Mouse (Mus musculus) layer of hippocampus, adult 9-10 months (tissue): ENCODE measurements at regions not wholly inside any gene's neighbourhood (a gene's known extent, or its start where the extent isn't known, plus 50 kb on each side); places are given as distances from the start of the nearest gene placed in this dataset.

ENCODE experiments used
- DNase-seq: peaks from one replicate; pipeline ENCODE4 v3.0.0; 2022; ENCODE audit warnings: low spot score

DNA sequence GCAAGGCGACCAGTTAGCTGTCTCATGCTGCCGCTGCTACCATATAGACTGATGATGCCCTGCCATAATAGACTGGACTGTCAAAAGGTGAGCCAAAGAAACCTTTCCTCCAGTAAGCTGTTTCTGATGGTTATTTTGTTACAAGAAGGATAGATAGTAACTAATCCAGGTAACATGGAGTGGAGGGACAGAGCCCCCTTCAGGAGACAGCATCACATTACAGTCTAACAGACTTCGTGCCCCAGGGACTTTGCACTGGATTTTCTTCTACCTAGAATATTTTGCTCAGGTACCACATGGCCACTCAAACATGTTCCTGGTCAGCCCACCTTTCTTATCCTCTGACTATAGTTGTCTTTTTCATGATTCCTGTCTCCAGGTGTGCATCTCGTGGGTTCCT is 398.9 kb upstream of the Kazn start:
- no peak for DNase-seq

DNA sequence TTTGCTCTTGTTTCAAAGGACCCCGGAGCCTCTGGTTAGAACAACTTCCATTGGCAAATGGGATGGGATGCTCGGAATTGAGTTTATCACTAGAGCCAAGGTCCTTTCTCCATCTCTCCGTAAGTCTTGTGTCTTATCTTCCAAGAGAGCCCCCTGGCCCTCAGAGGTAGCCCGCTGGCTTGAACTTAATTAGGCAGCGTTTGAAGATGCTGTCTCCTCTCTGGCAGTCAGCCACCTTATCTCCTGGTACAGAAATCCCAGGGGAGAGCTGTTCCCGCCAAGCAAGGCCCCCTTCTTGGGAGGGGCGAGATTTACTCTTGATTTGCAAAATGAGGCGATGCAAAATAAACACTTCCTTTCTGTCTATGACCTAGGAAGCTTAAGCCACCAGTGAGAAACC is 395.2 kb upstream of the Kazn start:
- DNase-seq, result no peak

DNA sequence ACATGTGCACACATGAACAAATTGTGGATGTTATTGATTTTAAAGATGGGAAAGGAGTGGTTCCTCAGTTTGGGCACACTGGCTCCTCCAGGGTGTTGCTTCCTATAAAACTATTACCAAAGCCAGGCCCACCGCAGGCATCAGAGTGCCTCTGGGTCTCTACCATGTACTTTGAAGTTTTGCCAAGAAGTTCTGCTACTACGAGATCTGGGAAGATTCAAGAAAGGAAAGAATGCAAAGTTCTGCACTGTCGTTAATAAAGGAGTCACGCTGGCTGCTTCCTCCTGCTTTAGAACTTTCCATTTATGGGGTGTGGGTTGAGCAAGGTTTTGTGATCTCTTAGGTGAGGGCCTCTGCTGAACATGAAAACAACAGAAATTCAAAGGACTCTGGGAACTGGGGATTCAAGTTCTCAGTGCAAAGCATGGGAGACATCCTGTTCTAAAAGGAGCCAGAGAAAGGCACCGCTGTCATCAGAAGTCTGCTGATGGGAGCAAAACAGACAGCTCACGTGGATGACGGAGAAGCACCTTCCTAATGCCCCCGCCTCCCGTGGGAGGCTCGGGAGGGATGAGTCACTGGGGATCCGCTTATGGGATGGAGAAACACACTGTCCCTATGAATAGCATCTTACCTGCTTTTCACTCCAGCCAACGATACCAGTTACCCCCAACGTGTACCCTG is 394.6 kb upstream of the Kazn start:
- DNase-seq, result no peak

DNA sequence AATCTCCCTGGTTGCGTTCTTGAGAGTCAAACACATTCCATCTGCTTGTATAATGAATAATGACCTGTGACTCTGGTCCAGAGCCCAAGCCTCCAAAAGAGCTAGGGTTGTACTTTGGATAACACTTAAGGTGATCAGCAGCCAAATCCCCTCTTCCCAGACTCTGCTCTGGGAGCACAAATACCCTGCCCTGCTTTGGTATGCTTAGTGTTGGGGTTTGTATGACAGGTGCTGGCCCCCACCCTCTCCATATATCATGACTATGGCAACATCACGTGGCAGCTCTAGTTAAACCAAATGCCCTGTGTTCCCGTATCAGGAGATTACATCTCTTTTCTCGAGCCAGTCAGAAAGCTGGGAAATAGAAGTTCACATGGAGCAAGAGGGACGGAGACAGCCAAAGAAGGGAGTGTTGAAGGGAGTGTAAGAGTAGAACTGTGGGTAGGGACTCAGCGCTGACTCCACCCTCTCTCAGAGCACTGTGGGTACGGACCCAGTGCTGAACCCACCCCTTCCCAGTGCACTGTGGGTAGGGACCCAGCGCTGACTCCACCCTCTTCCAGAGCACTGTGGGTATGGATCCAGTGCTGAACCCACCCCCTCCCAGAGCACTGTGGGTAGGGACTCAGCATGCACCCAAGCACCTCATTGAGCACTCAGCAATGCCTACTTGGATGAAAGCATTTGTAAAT is 387.4 kb upstream of the Kazn start:
- no peak for DNase-seq

DNA sequence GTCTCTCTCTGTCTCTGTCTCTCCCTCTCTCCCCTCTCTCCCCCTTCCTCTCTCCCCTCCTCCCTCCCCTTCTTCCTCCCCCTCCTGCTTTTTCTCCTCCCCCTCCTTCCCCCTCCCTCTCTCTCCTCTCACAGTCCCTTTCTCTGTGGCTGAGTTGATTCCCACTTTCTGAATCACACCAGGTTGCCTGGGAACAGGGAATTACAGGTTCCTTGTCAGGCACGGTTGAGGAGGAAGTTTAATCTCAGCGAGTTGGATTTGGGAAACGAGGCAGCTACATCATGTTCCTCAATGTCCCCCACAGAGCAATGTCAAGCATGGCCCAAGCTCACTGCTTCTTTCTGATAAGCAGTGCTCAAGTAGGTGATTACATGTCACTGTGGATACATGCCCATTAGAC is 386.3 kb upstream of the Kazn start:
- no peak for DNase-seq

DNA sequence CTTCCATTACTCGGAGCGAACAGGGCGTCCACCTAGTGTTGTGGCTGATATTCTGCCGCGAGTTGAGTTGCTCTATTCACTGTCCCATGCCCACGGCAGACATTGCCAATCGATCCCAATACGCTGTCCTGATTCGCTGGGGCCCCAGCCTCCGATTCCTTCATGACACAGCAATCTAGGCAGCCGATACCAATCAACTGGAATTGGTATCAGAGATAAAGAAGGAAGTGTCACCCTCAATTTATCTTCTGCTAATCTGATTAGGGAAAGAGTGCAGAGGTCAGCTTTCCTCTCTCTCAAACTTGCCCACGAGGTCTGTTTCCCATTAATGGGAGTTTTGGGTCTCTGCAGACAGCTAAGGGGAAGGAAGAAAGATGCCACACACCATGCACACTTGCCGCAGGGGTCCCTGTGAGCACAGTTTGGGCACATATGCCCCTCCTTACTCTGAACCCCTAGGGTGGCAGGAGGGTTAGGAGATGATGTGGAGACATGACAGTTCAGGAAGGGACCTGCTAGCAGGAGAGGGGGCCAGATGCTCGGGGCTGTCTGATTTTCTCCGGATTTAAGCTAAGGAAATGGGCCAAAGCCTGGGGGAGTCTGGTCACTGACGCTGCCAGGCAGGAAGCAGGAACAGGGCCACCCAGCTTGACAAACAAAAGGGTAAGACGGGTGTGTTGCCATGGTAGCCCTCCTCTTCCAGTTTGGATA is 383.1 kb upstream of the Kazn start:
- DNase-seq, result no peak

DNA sequence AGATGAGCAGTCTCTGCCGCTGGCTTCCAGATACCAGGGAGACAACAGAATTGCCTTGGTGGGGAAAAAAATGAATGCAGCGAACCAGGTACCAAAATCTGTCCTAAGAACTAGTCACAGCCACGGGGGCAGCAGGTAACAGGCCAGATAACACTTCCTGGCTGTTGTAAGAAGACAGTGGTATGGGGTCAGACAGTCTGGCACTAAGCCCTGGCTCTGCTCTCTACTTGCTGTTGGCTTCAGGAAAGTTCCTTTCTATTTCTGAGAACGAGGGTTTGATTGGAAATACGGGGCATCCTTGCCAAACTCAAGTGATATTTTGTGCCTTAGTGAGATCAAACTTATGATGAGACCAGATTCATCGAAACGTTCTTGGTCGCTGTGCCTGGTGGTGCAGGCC is 380.2 kb upstream of the Kazn start:
- DNase-seq, result no peak

DNA sequence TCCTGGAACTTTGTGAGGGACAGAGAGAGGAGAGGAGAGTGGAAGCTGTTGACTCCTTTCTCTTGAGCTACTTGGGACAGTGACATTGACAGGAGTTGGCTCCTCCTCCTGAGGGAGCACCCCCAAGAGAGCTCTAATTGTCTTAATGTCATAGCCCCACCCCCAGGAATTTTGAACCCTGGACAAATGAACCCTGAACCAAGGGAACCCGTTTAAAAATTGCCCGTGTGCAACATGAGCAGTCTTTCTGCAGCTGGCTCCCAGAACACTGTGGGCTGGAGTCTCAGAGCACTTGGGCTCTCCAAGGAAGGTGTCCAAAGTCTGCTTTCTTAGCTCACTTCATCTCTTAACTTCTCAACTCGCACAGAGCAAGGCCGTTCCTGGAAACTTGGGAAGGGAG is 379.6 kb upstream of the Kazn start:
- no peak for DNase-seq

DNA sequence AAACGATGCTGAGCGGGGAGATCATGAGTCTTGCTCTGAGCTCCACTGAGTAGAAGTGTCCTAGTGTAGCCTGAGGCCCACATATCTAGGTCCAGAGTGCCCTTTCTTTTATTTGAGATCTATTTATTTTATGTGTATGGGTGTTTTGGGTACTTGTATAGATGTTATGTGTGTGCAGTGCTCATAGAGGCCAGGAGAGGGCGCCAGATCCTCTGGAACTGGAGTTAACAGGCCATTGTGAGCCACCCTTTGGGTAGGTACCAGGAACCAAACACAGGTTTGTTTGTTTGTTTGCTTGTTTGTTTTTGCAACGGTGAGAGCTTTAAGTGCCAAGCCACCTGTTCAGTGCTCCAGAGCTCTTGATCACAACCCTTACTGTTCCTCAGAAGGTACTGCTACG is 378.5 kb upstream of the Kazn start:
- no peak for DNase-seq

DNA sequence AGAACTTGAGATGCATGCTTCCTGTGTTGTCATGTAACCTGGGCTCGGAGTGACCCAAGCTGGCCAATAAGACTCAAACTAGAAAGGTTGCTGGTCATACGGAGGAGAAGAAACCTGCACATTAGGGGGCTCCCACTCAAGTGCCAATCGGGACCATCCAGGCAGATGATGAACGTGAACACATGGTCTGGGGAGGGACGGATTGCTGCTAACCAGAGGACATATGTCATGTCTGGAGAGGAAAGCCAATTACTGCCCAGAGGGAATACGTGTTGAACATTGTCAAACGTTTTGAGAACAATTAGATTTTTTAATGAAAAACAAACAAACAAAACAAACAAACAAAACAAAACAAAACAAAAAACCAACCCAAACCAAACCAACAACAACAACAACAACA is 377.7 kb upstream of the Kazn start:
- no peak for DNase-seq

DNA sequence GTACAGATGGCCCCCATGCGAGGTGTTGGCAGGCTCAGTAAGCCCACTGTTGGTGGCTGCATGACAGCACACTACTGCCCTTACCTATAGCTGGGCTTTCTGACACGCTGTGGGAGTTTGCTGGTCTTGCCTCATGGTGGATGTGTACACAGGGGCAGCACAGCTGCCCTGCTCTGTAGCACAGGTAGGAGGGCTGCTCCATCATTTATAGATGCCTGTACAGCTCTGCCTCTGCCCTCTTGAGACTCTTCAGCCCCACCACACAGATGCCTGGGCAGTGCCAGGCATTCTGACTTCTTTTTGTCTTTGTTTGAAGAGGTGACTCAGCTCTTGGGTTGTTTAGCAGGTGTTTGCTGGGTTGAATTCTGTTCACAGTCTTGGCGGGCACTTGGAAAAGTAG is 365.9 kb upstream of the Kazn start:
- no peak for DNase-seq

DNA sequence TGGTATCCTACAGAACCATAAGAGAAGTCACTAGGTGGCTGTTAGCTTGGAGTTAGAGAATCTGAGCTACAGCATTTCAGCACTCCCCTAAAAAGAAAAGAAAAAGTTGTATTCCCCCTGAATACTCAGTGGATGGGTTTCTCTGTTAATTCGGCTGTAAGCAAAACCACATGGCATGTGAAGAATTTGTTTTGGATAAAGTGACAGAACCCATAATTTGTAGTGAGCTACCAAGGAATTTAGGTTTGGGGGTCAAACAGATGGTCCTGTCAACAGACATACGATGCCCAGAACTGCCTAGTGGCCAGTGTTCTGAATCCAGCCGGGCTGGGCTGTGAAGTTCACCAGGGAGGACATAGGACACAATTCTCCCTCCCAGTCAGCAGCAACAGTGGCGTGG is 358.0 kb upstream of the Kazn start:
- DNase-seq, result no peak

DNA sequence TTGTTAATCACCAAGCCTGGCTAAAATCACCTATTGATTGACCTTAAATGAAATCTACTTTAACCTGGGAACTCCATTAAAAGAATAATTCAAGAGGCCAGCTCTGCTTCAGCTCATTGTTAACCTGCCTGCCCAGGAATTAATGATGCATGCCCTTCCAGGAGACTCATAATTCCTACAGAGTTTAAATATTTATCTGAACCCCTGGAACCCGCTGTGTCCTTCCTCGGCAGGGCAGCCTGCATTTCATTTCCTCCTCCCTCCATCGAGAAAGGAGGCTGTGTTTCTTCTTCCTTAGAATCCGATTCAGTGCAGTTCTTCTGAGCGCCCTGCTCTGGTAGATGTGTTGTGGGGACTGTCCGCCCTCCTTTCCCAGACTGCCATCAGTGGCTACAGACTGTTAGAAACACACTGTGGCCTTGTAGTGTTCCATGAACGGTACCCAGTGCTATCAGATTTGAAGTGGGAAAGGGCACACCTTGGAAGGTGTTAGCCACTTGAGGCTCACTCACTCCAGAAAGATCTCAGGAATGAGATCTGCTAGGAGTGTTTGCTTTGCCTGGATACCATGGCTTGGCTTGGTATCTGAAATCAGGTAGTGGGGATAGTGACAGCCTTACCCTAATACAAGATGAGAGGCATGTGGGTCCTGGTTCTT is 350.0 kb upstream of the Kazn start:
- no peak for DNase-seq

DNA sequence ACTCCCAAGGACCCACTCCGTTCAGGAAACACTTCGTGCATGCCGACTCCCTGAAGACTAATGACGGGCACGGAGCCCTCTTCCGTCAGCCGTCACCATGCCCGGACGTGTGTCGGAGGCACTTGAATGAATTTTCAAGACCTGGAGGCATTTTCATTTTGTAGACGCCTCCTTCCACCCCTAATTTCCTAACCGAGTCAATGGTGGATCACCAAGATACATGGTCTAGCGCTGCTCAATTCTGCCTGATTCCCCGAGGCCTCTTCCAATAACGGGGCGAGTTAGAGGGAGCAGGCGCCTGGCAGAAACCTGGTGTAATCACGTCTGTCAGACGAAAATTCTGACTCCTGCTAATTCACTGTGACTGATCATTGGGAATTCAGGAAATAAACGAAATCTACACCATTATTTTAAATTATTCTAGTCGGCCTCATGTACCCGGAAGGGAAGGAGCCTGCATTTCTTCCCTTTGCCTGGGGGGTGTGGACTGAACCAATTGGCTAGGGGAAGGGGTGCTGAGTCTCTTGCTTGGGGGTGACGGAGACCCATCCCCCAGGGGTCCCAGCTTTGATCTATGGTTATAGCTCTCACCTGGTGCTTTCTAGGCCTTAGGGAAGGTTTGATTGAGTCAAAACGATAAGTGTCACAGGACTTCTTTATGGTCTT is 349.4 kb upstream of the Kazn start:
- peak; percentile 17 for DNase-seq

DNA sequence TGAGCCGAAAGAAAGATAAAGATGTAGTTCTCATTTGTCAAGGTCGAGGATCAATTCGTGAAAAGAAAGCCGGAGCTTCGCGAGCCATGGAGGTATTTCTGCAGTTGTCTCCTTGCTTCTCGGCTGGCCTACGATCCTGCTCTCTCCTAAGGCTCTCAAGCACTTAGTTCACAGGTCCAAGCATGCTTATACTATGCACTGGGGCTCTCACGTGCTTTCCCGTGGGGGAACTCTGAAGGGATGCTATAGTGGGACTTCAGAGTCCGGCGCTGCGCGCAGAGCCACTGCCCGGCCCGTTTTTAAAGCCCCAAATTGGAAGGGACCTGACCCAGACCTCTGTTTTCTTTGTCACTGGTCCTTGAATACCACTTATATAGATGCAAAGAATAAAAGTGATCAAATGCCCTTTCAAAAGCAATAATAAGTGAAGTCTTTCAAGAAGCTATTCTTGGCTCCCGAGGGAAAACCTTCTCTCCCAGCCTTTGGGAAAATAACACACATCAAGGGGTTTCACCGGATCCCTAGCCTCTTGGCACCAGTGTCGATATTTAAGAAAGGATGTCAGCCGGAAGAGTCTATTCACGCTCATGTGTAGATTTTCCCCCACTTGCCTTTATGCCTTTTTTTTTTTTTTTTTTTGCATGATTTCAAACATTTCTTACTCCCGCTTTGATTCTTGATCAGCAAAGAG is 348.3 kb upstream of the Kazn start:
- DNase-seq, result no peak

DNA sequence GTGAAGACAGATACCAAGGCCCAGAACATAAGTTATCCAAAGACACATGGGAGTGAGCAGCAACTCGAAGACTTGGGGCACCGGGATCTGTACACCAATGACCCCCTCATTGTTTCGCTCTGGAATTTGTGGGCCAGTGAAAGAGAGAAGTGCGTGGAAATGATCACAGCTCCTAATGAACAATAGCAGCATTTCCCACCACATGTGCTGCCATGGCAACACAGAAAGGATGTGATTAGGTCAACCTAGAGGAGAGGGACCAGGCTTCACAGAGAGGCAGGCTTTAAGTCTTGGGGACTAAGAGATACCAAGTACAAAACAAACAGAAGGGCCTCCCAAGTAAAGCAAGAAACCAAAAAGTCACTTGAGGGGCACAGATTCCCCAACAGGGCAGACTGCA is 339.3 kb upstream of the Kazn start:
- DNase-seq, result no peak

DNA sequence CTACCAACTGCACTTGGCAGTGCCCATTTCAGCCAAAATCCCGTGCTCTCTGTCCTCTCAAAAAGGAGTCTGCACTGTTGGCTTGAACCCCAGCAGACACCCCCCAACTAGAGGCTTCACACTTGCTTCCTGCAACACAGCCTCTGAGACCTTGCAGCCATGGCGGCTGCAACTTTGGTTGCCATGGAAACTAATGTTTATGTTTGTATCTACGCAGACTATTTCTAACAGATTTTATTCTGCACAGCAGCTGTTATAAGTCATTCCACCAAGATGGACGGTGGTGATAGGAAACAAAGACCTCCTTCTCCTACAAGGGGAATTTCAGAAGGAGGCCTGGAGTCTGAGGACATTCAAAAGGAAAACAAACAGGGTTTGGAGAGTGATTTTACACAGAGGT is 338.3 kb upstream of the Kazn start:
- DNase-seq, result no peak

DNA sequence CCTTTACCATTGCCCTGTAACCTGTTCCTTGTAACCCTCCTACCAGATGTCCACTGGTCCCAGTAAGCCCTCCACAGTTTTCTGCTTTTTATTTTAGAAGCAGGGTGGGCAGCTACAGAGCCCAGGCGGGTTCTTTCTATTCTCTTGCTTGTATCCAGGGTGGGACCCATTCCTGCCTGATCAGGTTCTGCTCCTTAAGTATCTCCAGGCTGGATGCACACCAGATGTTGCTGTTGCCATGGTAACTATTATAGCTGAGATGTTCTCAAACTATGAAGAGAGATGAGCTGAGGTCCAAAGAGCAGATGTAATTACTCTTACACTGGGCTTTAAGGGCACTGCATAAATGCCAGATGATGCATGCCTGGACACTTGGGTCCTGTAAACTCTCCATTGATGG is 335.3 kb upstream of the Kazn start:
- DNase-seq, result no peak

DNA sequence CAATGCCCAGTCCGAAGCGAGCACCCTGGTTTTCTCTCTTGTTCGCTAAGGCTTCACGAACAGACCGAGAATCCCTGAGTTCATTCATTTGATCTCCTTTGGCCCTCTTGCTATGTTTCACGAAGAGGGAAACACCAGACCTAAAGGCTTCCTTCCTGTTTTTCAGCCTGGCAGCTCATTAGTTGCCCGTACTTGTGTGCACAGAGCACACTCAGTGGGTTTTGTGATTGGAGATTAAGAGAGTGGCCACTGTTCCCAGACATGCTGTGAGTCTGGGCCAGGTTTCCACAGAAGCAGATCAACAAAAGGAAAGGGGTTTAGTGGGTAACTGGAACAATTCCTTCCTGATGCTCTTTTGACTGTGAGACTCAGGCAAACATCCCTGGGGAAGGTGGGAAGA is 331.5 kb upstream of the Kazn start:
- DNase-seq, result no peak

DNA sequence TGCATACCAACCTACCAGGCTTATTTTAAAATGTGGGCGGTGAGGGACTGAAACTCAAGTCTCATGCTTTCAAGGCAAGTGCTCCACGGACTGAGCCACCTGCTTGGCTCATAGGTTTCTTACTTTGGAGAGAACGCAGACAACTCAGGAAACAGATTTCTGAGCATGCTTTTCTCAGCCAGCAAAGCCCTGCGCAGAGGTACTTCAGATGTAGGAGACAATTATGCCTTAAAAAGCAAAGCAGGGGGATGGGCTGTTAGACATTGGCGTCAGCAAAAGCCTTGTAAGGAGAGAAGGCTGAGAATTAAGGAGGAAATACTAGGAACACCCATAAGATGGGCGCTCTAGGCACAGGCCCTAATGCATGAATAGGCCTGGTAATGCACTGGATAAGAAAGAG is 329.4 kb upstream of the Kazn start:
- no peak for DNase-seq

DNA sequence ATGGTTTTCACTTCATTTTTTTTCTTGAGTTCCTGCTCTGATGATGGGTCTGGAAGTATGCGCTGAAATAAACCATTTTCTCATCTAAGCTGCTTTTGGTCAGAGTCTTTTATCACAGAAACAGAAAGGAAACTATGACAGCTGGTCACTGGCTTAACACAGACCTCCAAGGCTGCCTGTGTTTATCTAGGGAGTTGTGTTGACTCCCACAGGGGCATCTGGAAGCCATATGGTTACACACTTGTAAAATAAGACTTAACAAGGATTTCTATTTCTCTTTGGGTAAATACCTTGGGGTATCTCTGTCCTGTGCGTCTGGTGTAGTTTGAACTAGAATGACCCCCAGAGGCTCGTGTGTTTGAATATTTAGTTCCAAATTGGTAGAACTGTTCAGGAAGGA is 315.5 kb upstream of the Kazn start:
- DNase-seq, result peak; percentile 13

DNA sequence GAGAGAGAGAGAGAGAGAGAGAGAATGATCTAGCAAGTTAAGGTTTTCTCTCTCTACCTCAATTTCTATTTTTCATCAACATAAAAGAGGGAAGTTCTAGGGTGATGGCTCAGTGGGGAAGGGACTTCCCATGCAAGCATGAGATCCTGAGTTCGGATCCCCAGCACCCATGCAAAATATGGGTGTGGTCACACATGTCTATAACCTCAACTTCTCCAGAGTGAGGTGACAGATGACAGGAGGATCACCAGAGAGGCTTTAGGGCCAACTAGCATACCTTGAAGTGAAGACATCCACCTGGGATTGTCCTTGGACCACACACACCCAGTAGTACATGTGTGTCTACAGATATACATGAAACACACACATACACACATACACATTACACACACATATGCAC is 306.7 kb upstream of the Kazn start:
- no peak for DNase-seq
